8 mouse cellular contexts compared by ENCODE assay signal in genomic region chr1:134067143-134067619, GRCm38 (mm10). TPM values are rescaled to one million over a fixed set of nuclear protein-coding genes. Genes with fewer than 3 reads are reported as not detected.
A peak's percentile ranks its signal among the peaks of the same experiment; 100 is the strongest.
DNase-seq lines count a peak whose midpoint lies in the region; ATAC-seq and TF ChIP-seq lines count a peak whose summit lies in the region.

No protein-coding gene starts in this region.

- peak; percentile 15; the same call in 1 of the 2 replicates for ATAC-seq in forebrain, postnatal 0 days
- peak; percentile 84 for ATAC-seq in stomach, embryonic 15.5 days (ENCODE audit: insufficient read depth, low FRiP score, low read depth)

- no peak for TF ChIP-seq CTCF in forebrain, postnatal 0 days (IDR thresholded peaks at IDR 0.05; ENCODE audit: low read depth)

- peak; percentile 51 to 55 for DNase-seq in spleen, adult 18-20 months
- DNase-seq in spleen, adult 12 weeks (ENCODE audit: low spot score): no peak
- DNase-seq in forebrain, postnatal 0 days: peak; percentile 20
- peak; percentile 64 for DNase-seq in kidney, adult 9 months
- DNase-seq in lung, postnatal 10 days: peak; percentile 84
- no peak for DNase-seq in layer of hippocampus, postnatal 25 days (ENCODE audit: extremely low spot score in 1 of 2, low spot score in 1 of 2)
- DNase-seq in left cerebral cortex, adult 18-20 months (ENCODE audit: low spot score in 2 of 2): no peak

- H3K27me3 ChIP-seq in forebrain, postnatal 0 days (ENCODE audit: insufficient read depth, low read length): no peaks in the 10 kb centered on the region
- H3K27me3 ChIP-seq in stomach, embryonic 15.5 days (replicated peaks): no peaks in the 10 kb centered on the region

- no peak overlapping the region for H3K27ac ChIP-seq in forebrain, postnatal 0 days (ENCODE audit: low read depth, low read length)
- H3K27ac ChIP-seq in stomach, embryonic 15.5 days: peak overlapping the region; percentile 99

- H3K4me2 ChIP-seq in forebrain, postnatal 0 days (ENCODE audit: low read depth): no peak overlapping the region
- H3K4me2 ChIP-seq in stomach, embryonic 15.5 days: no peak overlapping the region

- H3K4me1 ChIP-seq in forebrain, postnatal 0 days (ENCODE audit: insufficient read depth): peaks cover 6% of the 10 kb centered on the region; the same call in 1 of the 2 replicates
- peaks cover 75% of the 10 kb centered on the region for H3K4me1 ChIP-seq in stomach, embryonic 15.5 days

- no peak overlapping the region for H3K9ac ChIP-seq in forebrain, postnatal 0 days
- H3K9ac ChIP-seq in stomach, embryonic 15.5 days: no peak overlapping the region

- H3K36me3 ChIP-seq in forebrain, postnatal 0 days (ENCODE audit: insufficient read depth): no peaks in the 10 kb centered on the region
- H3K36me3 ChIP-seq in stomach, embryonic 15.5 days: no peaks in the 10 kb centered on the region

- no peak overlapping the region for H3K4me3 ChIP-seq in forebrain, postnatal 0 days (ENCODE audit: low read depth, low read length)
- no peak overlapping the region for H3K4me3 ChIP-seq in stomach, embryonic 15.5 days (replicated peaks)

- 10% methylated on average over 8 of the region's 8 CpGs for WGBS in forebrain, postnatal 0 days
- WGBS in stomach, embryonic 15.5 days: 5% methylated on average over 8 of the region's 8 CpGs

- H3K9me3 ChIP-seq in forebrain, postnatal 0 days (ENCODE audit: low read length): no peaks in the 10 kb centered on the region
- H3K9me3 ChIP-seq in stomach, embryonic 15.5 days: no peaks in the 10 kb centered on the region

RNA-seq across cellular contexts. Expression of gene Btg2, which starts 11.7 kb away (rescaled TPM):
- total RNA-seq in forebrain, postnatal 0 days (2014; rRNA removed): 9.2 and 11.9 TPM in 2 replicates
- 10.1 and 12.0 TPM in 2 replicates for polyA plus RNA-seq in forebrain, postnatal 0 days (2015; fragmentation: Nextera tagmentation; extraction: Ambion mirVana)
- polyA plus RNA-seq in stomach, embryonic 15.5 days (2015; fragmentation: Nextera tagmentation; extraction: Ambion mirVana): 72.2 and 72.4 TPM in 2 replicates
- 10 to 100 TPM; 17.0 to 18.1 TPM for total RNA-seq in layer of hippocampus, postnatal 25 days (2021)
- 10 to 100 TPM; 18.7 to 22.2 TPM for total RNA-seq in left cerebral cortex, adult 18-20 months (2021)

RNA-seq across cellular contexts. Expression of gene Fmod, which starts 30.1 kb away (rescaled TPM):
- total RNA-seq in forebrain, postnatal 0 days (2014; rRNA removed): 7.0 and 14.2 TPM in 2 replicates
- 14.7 and 19.6 TPM in 2 replicates for polyA plus RNA-seq in forebrain, postnatal 0 days (2015; fragmentation: Nextera tagmentation; extraction: Ambion mirVana)
- polyA plus RNA-seq in stomach, embryonic 15.5 days (2015; fragmentation: Nextera tagmentation; extraction: Ambion mirVana): 9.0 and 11.1 TPM in 2 replicates
- 1 to 10 TPM; 3.2 to 5.4 TPM for total RNA-seq in layer of hippocampus, postnatal 25 days (2021)
- total RNA-seq in left cerebral cortex, adult 18-20 months (2021): 10 to 100 TPM; 27.5 to 28.4 TPM

RNA-seq across cellular contexts. Expression of gene Chit1, which starts 43.9 kb away (rescaled TPM):
- total RNA-seq in forebrain, postnatal 0 days (2014; rRNA removed): 0.19 and 0.46 TPM in 2 replicates
- polyA plus RNA-seq in forebrain, postnatal 0 days (2015; fragmentation: Nextera tagmentation; extraction: Ambion mirVana): 0.30 and 0.41 TPM in 2 replicates
- 0.70 and 1.1 TPM in 2 replicates for polyA plus RNA-seq in stomach, embryonic 15.5 days (2015; fragmentation: Nextera tagmentation; extraction: Ambion mirVana)
- under 1 TPM in 1 of 2 experiments, not detected in 1; 0.22 TPM for total RNA-seq in layer of hippocampus, postnatal 25 days (2021)
- not detected for total RNA-seq in left cerebral cortex, adult 18-20 months (2021)

Comparison
In these comparisons a context has a peak if more than half of its experiments do, and no peak if none do; other contexts are left out.
1. DNase-seq: peak in spleen, adult 18-20 months (2 of 2), forebrain, postnatal 0 days (single experiment), kidney, adult 9 months (single experiment) and lung, postnatal 10 days (single experiment); none in spleen, adult 12 weeks (single experiment), layer of hippocampus, postnatal 25 days (0 of 2) and left cerebral cortex, adult 18-20 months (0 of 2).